Mouse (Mus musculus) frontal cortex, adult (tissue): ENCODE measurements around the gene Saysd1.
A peak's percentile ranks its signal among the peaks of the same experiment; 100 is the strongest.

Source experiments
- ATAC-seq: cut with Nextera tagmentation; 2 replicates; pipeline ENCODE4 v1.9.2; 2017; ENCODE audit warnings: mild to moderate bottlenecking, moderate library complexity, mixed read lengths; ENCODE audit not compliant: low TSS enrichment

The Saysd1 gene

DNA sequence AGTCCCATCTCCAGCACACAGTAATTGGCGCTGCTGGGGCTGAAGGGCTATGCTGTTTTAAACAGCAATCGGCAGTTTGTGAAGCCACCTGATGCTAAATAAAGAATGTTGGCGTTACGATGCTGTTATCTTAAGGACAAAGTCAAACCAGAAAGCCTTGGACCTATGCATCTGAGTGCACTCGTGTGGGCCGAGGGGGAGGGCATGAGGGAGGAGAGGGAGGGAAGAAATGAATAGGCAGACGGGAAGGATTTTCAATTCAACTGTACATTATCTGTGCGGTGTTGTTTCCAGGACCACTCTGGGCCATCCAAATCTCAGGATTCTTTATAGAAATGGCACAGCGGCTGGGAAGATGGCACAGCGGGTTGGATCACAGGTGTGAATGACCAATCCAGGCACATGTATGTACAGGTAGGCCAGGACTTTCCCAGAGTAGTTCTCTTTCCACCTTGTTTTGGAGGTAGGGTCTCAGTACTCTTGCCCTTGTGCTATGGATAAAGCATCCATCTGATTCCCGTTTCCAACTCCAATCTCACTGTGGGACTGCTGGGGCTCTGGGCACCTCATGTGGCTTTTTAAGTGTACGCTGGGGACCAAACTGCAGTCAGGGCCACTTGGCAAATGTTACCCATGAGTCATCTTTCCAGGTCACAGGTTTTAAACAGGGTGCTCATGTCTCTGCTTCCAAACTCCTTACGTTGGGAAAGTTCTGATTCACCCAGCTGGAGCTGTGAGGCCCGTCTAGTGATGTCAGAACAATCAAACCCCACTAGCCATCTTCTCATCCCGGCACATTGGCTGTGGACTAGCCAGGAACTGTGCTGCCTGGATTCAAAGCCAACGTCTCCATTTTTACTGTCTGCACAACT, at the start of gene Saysd1:
TSS of gene Saysd1 (minus strand) at position 51 of the 872 bp plus-strand sequence.
- no peak for ATAC-seq

DNA sequence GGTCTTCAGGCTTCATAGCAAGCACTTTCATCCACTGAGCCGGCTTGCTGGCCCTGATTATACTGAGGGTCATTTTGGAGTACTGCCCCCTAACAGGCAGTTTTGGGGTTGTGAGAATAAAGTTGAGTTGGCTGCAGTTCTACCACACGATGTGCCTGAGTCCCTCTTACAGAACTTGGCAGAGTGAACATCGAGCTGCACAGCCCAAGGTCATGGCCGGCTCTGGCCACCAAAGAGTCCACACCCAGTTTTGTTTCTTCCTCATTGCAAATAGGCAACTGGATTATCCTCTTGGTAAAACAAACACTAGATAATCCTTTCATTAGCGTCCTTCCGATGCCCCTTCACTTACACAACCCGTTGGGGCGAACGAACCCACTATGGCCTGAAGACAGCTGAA, 47.1 kb upstream of the Saysd1 start:
- ATAC-seq = no peak

DNA sequence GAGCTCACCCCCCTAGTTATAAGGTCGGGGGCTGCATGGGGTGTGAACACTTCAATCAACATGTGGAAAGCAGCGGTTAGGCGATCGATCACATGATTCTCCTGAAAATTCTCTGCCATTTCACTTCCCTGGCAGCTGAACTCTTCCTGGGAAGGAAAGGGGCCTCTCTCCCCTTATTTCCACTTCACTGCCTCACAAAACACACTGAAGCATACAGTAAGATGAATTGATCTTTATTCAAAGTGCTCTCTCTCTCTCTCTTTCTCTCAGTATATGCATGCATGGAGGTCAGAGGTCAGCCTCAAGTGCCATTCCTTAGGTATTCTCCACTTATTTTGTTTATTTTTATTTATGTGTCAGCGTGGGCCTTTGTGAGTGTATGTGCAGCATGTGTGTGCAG, 45.4 kb upstream of the Saysd1 start:
- ATAC-seq = no peak

DNA sequence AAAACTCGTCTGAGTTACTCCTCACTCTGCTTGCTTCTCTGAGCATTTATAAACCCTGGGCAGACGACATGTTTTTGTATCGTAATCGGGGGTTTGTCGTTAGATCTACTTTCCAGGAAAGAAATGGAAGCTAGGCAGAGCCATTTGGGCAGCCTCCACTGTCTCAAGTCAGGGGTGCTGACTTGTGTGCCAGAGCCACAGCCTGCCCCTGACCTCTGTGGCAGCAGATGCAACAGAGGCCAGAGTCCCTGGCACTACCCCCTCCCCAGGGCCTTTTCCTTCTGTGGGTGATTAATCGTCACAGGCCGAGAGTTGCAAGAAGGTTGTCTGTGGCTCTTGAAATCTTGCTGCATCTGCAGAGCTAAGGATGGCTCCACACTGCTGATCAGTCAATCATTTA, 44.3 kb upstream of the Saysd1 start:
- ATAC-seq = no peak

DNA sequence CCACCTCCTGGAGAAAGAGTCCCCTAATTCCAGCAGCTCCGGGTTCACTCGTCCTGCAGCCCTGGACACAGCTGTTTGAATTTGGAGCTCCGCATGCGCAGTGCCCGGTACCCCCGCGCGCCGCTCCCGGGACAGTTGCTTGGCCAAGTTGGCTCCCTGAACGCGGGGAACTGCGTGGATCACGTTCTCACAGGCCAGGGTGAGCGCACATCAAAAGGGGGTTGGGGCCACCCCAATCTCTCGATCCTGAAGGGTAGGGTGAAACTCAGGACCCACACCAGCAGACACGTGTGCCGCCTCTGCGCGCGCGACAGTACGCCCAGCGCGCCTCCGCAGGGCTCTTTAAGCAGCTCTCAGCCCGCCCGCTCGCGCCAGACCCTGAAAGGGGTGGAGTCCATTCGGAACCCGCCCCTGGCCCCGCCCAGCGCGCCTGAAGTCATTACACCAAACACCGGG, 43.2 kb upstream of the Saysd1 start, which contains the start of gene Kcnk5:
TSS of gene Kcnk5 (minus strand) at position 344 of the 456 bp plus-strand sequence.
- peak; percentile 93 for ATAC-seq

DNA sequence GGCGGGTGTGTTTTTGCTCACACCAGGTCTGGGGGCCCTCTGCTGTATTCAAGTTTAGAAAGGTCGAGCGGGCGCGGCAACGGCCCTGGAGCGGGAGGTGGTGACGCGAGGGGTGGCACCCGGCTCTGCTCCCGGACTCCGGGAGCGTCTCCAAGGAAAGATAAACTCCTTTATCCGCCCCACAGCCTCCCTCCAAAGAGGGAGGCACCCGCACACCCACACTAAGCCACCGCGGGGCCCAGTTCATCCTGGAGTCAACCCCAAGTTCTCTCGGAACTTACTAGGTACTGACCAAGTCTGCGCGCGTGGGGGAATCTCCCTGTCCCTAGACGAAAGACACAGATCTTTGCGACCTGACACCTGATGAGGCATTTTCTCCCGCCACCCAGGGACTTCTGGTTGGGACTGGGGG, 42.4 kb upstream of the Saysd1 start:
- ATAC-seq = no peak

DNA sequence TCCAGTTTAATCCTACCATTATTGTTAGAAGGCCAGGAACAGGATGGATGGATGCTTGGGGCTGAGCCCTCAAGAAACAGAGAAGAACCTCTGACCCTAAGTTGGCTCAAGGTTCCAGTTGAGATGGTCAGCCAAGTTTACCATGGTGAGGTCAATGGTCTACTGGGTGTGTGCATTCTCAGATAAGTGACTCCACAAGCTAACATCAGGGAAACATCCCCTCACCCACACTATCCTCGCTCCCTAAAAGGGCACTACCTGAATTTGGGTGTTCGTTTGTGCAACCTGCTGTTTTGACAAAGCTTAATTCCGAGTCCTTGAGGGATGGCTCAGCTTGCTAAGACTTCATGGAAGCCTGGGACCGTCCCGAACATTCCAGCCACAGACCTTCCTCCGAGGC, 42.0 kb upstream of the Saysd1 start:
- ATAC-seq = no peak

DNA sequence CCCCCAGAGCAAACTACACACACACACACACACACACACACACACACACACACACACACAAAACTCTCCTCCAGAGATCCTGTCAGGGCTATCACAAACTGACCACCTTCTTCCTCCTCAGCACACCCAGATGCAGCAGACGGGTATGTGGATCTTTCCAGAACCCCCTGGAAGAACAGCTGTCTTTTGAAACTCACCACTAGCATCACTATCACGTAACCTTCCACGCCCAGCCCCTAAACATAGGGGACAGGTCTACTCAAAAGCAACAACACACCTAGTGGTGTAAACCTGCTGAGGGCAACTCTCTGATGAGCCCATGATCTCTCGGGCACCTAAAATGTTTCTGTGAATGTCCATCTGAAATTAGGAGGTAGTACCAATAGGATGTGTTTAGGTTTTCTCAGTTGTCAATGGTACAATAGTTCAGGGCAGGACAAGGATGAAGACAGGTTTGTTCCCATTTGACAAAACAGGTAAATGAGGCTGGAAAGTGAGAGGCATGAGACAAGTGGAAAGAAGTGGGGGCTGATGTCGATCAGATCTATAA, 41.5 kb upstream of the Saysd1 start:
- ATAC-seq = no peak

DNA sequence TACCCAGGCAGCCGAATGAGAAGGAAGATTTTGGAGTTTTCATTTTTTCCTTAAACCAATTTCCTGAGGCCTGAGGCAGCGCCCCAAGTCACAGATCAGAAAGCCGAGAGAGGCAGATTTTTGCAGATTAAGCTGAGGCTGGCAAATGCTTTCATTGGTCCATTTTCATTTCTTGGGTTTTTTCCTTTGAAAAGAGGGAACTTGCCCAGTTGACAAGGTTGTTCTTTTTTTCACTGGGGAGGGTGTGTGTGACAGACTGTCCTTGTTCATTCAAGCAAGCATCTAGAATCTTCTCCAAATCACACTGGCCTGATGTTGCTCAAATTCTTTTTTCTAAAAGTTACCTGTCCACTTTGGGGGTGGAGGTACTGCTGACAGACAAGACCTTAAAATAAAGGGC, 40.7 kb upstream of the Saysd1 start:
- ATAC-seq = no peak

DNA sequence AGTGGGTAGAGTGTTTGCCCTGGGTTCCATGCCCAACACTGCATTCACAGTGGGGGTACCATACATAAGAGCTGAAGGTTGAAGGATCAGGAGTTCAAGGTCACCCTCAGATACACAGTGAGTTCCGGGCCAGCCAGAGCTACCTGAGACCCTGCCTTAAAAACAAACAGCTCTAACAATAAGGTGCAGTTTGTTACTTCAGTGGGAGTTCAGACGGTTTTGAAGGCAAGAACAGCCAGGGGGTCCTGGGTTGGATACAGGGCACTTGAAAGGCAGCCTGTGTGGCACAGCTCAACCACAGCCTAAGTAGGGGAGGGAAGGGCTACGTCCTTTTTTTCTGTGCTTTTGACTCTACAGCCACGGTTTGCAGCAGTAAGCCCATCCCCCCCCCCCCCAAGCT, 40.3 kb upstream of the Saysd1 start:
- ATAC-seq = no peak

DNA sequence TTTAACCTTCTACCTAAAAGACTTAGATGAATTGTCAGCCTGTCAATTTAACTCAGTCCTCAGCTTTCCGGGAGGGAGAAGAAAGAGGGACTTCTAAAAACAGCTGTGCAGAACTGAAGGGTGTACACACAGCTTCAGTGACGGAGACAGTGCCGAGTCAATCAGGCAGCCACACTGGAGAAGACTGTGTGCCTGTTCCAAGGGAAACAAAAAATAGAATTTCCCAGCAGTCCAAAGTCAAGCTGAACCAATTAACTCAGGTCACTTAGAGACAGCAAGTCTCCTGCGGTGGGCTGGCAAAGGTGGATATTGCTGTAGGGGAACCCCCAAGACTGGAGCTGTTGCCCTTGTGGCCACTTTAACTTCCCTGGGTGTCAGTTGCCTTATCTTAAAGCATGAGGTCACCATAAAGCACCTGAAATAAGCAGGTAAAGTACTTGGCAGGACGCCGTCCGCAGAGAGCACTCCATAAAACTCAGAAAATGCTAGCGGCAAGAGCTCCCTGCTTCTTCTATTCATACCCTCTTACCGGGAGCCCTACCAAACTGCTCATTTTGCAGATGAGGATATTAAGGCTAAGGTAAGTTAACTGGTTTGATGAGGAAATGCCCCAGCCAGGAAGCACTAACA, 39.3 kb upstream of the Saysd1 start:
- no peak for ATAC-seq

DNA sequence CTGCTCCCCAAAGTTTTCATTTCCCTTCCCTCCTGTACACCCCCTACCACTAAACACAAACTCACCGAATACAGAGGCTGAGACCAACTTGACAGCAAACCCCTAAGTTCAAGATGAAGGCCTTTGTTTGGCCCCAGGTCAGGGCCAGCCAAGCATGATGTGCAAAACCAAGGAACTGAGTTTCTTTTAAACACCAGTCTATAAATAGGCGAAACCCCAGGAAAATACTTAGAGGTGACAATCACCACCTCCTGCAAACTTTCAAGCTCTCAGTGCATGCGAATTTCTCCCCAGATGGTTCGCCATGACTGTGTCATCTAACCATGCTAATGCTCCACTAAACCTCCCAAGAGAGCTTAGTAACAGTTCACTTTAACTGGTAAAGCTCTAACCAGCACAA, 37.4 kb upstream of the Saysd1 start:
- no peak for ATAC-seq

DNA sequence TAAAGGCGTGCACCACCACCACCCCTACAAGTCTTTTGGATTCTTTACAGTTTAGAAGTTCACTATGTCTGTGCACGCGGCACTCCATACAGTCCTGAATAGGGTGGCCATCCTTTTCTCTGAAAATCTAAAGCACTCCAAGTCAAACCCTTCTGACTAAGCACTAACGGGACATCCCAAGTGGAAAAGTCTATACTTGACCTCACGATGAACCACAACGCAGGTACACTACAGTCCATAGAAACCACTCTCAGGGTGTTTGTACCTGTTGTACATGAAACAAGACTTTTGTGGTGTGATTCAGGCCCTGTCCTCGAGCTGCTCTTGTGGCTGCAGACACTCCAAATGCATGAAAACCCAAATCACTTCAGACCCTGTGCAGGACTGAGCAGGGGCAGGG, 36.8 kb upstream of the Saysd1 start:
- ATAC-seq = no peak

DNA sequence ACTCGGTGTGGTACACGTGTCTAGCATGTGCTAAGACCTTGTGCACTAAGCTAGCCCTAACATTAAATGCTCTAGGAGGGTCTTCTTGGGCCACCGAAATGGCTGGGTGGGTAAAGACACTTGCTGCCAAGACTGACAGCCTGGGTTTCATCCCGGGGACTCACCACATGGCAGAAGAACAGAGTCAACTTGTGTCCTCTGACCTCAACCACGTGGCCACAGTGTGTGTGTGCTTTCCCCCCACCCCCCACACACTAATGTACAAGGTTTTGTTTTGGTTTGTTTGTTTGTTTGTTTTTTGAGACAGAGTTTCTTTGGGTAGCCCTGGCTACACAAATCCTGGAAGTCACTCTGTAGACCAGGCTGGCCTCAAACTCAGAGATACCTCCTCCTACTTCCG, 36.4 kb upstream of the Saysd1 start:
- ATAC-seq = no peak

DNA sequence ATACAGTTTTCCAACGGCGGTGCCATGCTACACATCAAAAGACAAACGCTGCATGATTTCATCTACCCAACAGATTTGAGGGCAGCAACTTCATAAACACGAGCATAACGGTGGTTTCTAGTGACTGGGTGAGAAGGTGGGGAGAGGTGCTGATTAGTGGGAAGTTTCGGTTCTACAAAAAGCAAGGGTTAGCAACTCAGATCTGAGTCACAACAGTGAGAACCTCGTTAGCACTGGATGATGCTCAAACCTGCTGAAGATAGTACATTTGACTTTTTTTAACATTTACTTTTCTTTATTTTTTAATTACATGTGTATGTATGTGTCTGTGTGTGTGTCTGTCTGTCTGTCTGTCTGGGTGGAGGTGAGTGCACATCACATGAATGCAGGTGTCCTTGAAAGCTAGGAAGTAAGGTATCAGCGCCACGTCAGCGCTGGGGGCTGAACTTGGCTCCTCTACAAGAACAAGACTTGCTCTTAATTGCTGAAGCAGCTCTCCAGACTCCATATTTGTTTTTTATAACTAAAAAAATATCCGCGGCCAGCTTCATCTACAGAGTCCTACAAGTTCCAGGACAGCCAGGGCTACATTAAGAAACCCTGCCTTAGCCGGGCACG, 35.6 kb upstream of the Saysd1 start:
- no peak for ATAC-seq

DNA sequence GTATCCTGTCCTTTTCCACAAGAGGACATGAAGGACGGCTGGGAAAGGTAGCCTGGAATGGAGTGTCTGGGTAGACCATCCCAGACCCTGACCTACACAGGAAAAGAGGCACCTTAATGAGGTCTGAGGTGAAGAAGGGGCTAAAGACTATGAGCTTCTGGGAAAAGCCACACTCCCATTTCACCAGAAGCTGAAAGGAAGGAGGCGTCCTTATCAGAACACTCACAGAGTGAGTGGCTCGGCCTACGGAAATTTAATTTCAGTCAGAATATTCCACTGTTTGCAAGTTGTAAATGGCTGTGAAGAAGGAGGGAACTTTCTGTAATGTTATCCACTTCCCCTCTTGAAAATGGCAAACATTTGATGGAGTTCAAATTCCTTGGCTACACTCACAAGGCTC, 34.6 kb upstream of the Saysd1 start:
- no peak for ATAC-seq

DNA sequence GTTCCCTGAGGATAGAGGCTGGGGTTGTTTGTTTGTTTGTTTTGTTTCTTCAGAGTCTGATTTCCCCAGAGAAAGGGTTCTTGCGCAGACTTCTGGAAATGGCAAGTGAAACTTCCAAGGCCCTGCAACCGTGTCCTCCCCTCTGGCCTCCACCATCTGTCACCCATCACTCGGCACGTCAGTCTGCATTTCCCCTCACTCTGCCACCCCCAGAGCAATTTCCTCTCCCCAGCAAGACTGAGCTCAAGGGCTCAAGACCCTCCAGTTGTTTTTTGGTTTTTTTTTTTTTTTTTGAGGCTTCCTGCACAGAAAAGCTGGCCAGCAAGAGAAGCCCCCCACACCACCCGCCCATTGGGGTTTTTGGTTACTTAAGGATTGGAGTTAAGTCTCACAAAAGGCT, 34.2 kb upstream of the Saysd1 start:
- no peak for ATAC-seq

DNA sequence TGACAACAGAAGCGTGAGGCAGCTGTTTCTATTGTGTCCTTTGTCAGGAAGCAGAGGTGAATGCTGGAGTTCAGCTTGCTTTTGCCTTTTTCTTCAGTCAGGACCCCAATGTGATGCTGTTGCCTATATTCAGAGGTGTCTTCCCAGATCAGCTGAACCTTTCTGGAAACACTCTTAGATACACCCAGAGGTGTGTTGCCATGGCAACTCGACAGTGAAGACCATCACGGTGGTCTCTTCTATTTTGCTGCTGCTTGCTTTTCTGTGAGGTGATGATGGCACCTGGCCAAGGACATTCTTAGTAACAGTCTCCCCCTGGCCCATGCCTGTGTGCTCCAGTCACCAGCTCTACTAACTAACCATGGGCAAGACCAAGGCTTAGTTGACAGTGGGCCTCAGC, 33.5 kb upstream of the Saysd1 start:
- no peak for ATAC-seq

DNA sequence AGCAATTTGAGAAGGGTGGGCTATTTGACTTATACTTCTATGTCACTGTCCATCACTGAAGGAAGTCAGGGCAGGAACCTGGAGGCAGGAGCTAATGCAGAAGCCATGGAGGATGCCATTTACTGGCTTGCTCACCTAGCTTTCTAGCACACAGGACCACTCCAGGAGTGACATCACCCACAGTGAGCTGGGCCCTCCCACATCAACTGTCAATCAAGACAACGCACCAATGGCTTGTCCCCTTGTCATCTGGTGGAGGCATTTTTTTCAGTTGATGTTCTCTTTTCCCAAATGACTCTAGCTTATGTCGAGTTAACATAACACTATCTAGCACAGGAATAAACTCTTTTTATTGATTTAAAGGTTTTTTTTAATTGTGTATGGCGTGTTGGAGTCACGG, 30.9 kb upstream of the Saysd1 start:
- no peak for ATAC-seq

DNA sequence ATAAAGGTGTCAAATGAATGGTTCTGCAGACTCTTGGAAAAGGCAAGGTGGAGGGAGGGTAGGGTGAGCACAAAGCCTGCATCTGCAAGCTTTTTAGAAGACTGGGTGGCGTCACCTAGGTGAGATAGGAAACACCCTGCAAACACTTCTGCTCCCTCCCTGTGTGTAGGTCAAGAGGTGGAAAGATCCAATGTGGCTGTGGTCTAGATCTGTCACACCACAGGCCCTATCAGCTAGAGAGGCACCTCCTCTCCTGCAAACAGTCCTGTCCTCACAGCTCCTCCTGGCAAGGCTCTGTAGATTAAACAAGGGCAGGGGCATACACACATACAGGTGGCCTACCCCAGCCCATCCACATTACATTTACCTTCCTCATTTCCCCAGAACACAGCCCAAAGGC, 30.1 kb upstream of the Saysd1 start:
- no peak for ATAC-seq

DNA sequence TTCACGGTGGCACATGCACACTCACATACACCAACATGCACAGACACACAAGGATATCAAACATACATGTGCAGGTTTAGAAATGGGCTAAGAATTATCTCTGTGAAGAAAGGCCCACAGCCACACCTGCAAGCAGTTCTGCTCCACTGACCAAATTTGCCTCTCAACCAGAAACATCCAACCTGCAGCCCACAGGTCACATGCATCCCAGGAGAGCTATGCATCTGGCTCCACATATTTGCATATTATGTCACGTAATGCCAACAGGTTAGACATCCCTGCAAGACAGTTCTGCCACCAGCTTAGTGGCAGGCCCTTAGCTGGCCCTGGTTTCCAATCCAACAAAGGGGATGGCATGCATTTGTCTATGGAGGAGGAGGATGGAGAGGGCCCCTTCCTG, 29.7 kb upstream of the Saysd1 start:
- no peak for ATAC-seq

DNA sequence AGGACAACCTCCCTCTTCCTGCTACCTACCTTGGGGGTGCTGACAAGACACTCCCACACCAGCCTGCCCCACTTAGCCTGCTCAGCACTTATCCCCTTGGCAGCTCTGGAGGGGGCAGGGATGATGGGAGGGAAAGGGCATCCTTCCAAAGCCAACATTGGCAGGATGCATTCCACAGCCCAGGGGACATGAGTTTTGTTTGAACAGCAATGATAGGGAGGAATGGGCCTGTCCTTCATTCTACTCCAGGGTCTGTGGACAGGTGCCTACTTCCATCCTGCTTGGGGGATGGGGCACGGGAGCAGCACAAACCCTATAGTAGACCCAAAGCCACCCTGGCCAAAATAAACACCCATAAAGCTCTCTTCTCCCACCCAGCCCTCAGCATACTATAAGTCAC, 27.1 kb upstream of the Saysd1 start:
- ATAC-seq = no peak

DNA sequence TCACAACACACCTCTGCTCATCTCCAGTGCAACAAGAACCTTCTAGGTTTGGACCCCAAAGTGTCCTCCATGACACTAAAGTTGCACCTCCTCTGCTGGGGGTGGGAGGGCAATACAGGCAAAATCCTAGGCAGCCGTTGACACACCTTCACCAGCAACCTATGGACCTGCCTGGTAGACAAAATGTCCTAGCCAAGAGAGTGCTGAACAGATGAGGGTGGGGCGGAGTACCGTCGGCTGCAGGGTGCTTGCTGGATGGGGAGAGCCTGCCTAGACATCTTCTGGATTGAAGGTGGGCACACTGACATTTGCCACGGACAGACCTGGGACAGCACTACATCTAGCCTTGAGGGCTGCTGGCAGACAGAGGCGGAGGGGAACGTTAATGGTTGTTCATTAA, 26.1 kb upstream of the Saysd1 start:
- ATAC-seq = no peak
